Mouse (Mus musculus): ENCODE results near the gene Peli1.

GRCm38 (mm10) chr11:21114516-21114915 is 23.4 kb downstream of the Peli1 start:
- TF ChIP-seq CTCF (IDR thresholded peaks at IDR 0.05; ENCODE audit: extremely low read depth, insufficient read depth, insufficient read length, insufficient replicate concordance) (no peak), POLR2A (IDR thresholded peaks at IDR 0.05; ENCODE audit: low read depth, low read length) (no peak)

All from spleen, adult 2 months (tissue).